Mouse (Mus musculus): ENCODE measurements around the gene Hyls1.

The Hyls1 gene

GRCm38 (mm10) chr9:35543099-35543860, 26.9 kb downstream of the Hyls1 start:
- no peak for DNase-seq

- no peak for DNase-seq
Observed at GRCm38 (mm10) chr9:35541941-35542340, 28.3 kb downstream of the Hyls1 start.

GRCm38 (mm10) chr9:35541488-35541887, 28.7 kb downstream of the Hyls1 start:
- DNase-seq = peak; percentile 82 to 83

GRCm38 (mm10) chr9:35541024-35541423, 29.2 kb downstream of the Hyls1 start:
- no peak for DNase-seq

- no peak for DNase-seq
Observed at GRCm38 (mm10) chr9:35539001-35539750, 31.0 kb downstream of the Hyls1 start.

GRCm38 (mm10) chr9:35535876-35536275, 34.3 kb downstream of the Hyls1 start:
- no peak for DNase-seq

- DNase-seq = peak; percentile 50 to 72
Observed at GRCm38 (mm10) chr9:35535110-35535509, 35.1 kb downstream of the Hyls1 start.

- DNase-seq = no peak
Observed at GRCm38 (mm10) chr9:35533266-35533665, 36.9 kb downstream of the Hyls1 start.

- DNase-seq = no peak
Observed at GRCm38 (mm10) chr9:35529796-35530195, 40.4 kb downstream of the Hyls1 start.

GRCm38 (mm10) chr9:35529141-35529540, 41.1 kb downstream of the Hyls1 start:
- no peak for DNase-seq

GRCm38 (mm10) chr9:35523941-35524411, 46.2 kb downstream of the Hyls1 start:
- DNase-seq = peak; percentile 82 to 84

GRCm38 (mm10) chr9:35523541-35523940, 46.7 kb downstream of the Hyls1 start:
- peak; percentile 47 to 53 for DNase-seq

- DNase-seq = no peak
Observed at GRCm38 (mm10) chr9:35522821-35523515, 47.2 kb downstream of the Hyls1 start.

- no peak for DNase-seq
Observed at GRCm38 (mm10) chr9:35522241-35522640, 48.0 kb downstream of the Hyls1 start.

- DNase-seq = no peak
Observed at GRCm38 (mm10) chr9:35520631-35521348, 49.4 kb downstream of the Hyls1 start.

- no peak for DNase-seq
Observed at GRCm38 (mm10) chr9:35518169-35518568, 52.0 kb downstream of the Hyls1 start, which contains the start of gene Gm1113. Gene Gm1113, minus strand, starts transcription at chr9:35518269.

- no peak for DNase-seq
Observed at GRCm38 (mm10) chr9:35516711-35517110, 53.5 kb downstream of the Hyls1 start.

- no peak for DNase-seq
Observed at GRCm38 (mm10) chr9:35516182-35516581, 54.0 kb downstream of the Hyls1 start.

GRCm38 (mm10) chr9:35513900-35514299, 56.3 kb downstream of the Hyls1 start:
- no peak for DNase-seq
